Mouse (Mus musculus): Measurements from ENCODE around the gene Xlr4a.

DNA sequence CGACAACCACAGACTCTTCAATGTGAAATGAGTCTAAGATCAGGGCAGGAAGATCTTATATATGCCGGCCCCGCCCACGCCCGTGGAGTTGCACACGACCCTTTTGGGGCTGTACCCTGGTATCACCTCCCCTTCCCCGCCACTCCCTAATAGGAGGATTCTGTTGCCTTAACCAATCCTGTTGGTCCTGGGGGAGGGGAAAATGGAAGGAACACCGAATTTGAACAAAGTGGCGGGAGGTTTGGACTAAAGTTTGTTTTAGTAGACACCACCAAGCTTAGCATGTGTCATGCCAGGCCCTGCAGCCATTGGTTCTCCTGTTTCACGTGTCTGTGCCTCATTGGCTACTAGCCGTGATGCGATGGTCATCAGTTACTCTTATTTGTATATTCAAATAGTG, 42.6 kb downstream of the Xlr4a start:
- TF ChIP-seq CTCF (IDR thresholded peaks at IDR 0.05; ENCODE audit: borderline replicate concordance, extremely low read depth, insufficient read depth, insufficient read length) (no peak), POLR2A (IDR thresholded peaks at IDR 0.05; ENCODE audit: borderline replicate concordance, extremely low read depth, insufficient read depth, insufficient read length, poor library complexity, severe bottlenecking) (no peak)

Measured in brain, embryonic 14.5 days (tissue).